Mouse (Mus musculus) midbrain, embryonic 12.5 days (tissue): ENCODE data around the gene Ermap. TPM values are rescaled to one million over a fixed set of nuclear protein-coding genes. Genes with fewer than 3 reads are reported as not detected.
A peak's percentile ranks its signal among the peaks of the same experiment; 100 is the strongest.

Source experiments
- ATAC-seq: fragments of 200-750 bp; cut with Nextera tagmentation; 2 replicates; pipeline ENCODE4 v1.8.0; 2017; ENCODE audit warnings: low read depth, moderate TSS enrichment, moderate library complexity; ENCODE audit not compliant: low FRiP score
- H3K27ac ChIP-seq: fragments of 300-500 bp; sonication (generic); replicated peaks from 2 replicates; pipeline ENCODE4 v1.5.1; 2016; ENCODE audit warnings: mild to moderate bottlenecking
- H3K27me3 ChIP-seq: fragments of 300-500 bp; sonication (generic); 2 replicates; pipeline ENCODE4 v1.6.1; 2016; ENCODE audit warnings: mild to moderate bottlenecking
- H3K36me3 ChIP-seq: fragments of 300-500 bp; sonication (generic); 2 replicates; pipeline ENCODE4 v1.6.1; 2016
- H3K4me1 ChIP-seq: fragments of 300-500 bp; sonication (generic); 2 replicates; pipeline ENCODE4 v1.6.1; 2016
- H3K4me2 ChIP-seq: fragments of 300-500 bp; sonication (generic); replicated peaks from 2 replicates; pipeline ENCODE4 v1.6.1; 2016; ENCODE audit warnings: mild to moderate bottlenecking, moderate library complexity
- H3K4me3 ChIP-seq: fragments of 300-500 bp; sonication (generic); 2 replicates; pipeline ENCODE4 v1.5.1; 2016; ENCODE audit warnings: mild to moderate bottlenecking
- H3K9ac ChIP-seq: fragments of 300-500 bp; sonication (generic); replicated peaks from 2 replicates; pipeline ENCODE4 v1.6.1; 2016; ENCODE audit warnings: mild to moderate bottlenecking, moderate library complexity
- H3K9me3 ChIP-seq: fragments of 300-500 bp; sonication (generic); 2 replicates; pipeline ENCODE4 v1.6.1; 2016; ENCODE audit warnings: mild to moderate bottlenecking
- WGBS: fragments of 180-500 bp; shearing (Covaris S2); methylation state at CpG from one replicate; pipeline ENCODE4 v1.1.7; 2016; 5-methylcytosine and 5-hydroxymethylcytosine counted together
- polyA plus RNA-seq: library from polyadenylated mRNA; unstranded; fragments of >200 nt; fragmentation: Nextera tagmentation; extraction: Ambion mirVana; gene quantifications from 2 replicates; pipeline ENCODE4 v1.2.1, GENCODE M21; 2016

Gene Ermap
- 5.7 and 6.4 TPM in 2 replicates for polyA plus RNA-seq

DNA sequence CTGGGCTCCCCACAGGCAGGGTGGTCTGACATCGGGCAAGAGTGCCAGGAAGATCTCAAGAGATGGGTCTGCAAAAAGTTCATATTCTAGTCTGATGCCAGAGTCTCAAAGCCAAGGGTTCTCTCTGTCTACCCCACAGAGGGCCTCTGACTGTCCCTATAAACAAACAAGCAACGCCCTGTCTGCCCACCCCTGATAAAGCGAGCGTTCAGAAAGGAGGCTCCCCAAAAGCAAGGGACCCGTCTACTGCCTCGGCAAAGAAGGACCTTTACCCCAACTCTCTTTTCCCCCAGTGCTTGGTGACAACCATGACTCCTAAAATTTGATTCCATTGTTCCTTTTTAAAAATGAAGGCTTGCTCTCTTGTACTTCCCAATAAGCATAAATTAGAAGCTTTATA, at the start of gene Ermap:
Ermap (minus strand) TSS at position 148 of the 400 bp plus-strand sequence.
- 0 out of 2 replicates have a peak within 1 kb of the TSS, but pooled peaks have one; percentile 25 for H3K27ac ChIP-seq
- no peak for ATAC-seq
- no peaks in the 10 kb centered on the region; the same call in 1 of the 2 replicates for H3K4me1 ChIP-seq
- H3K27me3 ChIP-seq = no peaks in the 10 kb centered on the region; the same call in 1 of the 2 replicates
- H3K4me3 ChIP-seq = no peak within 1 kb of the TSS
- no peak within 1 kb of the TSS for H3K9ac ChIP-seq
- 60% methylated on average over 6 of the region's 6 CpGs for WGBS
- H3K4me2 ChIP-seq = no peak within 1 kb of the TSS
- H3K36me3 ChIP-seq = no peaks in the 10 kb centered on the region
- H3K9me3 ChIP-seq = no peaks in the 10 kb centered on the region

DNA sequence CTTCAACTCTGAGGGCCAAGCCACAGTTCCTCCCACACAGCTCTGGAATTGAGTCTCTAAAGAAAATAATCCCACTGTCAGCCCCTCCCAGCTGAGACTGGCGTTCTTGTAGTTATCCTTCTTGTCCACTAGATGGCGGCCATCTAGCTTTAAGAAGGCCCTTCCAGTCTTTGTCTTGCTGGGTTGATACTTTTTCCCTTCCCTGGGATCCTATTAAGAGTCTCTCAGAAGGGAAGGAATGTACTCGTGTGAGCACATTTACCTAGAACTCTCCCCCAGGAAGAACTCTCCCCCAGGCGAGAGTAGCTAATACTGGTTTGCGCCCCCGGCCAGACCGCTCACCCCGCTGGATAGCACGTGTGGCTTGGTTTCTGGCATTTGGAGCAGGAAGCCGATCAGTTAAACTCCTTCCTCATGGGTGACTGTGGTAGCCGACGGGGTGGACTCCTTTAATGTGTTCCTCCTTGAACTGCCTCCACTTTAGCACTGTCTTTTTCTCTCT, 49.4 kb upstream of the Ermap start:
- peaks cover 29% of the 10 kb centered on the region for H3K36me3 ChIP-seq
- H3K9me3 ChIP-seq = no peaks in the 10 kb centered on the region
- H3K27me3 ChIP-seq = no peaks in the 10 kb centered on the region
- no peak overlapping the region for H3K4me3 ChIP-seq
- 0 out of 2 replicates have a peak, but pooled peaks cover 6% of the 10 kb centered on the region for H3K4me1 ChIP-seq
- H3K27ac ChIP-seq = peak overlapping the region; percentile 63
- peak; percentile 67 for ATAC-seq
- no peak overlapping the region for H3K4me2 ChIP-seq
- WGBS = 45% methylated on average over 12 of the region's 12 CpGs
- H3K9ac ChIP-seq = 0 out of 2 replicates have a peak overlapping the region, but pooled peaks have one; percentile 28

DNA sequence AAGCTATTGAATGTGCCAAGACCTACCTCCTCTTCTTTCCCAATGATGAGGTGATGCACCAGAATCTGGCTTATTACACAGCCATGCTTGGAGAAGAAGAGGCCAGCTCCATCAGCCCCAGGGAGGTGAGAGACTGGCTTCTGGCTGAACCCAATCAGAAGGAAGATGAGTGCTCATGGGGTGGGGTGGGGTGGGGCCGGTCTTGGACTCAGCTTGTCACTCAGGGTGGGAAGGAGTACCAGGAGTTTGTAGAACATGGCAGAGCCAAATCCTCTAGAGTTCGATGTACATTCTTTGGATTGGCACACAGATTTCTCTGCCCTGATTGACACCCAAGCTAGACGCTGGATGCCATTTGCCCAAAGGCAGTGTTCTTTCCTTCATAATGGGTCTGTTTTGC, 48.9 kb upstream of the Ermap start:
- no peak for ATAC-seq

DNA sequence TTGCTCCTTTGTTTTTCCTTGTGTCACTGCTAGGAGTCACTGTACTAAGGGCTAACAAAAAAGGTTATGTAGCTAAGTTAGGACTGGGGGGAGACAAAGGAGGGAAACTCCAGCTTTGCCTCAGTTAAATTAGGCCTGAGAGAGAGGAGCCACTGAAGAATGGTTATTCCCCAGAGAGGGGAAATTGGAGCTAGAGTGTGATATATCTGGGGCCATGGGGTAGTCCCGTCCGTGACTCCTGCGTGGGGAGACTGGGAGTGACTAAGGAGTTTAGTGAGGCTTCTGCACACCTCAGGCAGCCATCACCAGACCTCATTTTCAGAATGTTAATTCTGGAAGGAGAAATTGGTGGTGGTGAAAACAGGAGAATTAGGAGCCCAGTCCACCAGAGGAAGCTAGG, 44.5 kb upstream of the Ermap start:
- Histone ChIP-seq H3K4me2 (peak overlapping the region; percentile 87), H3K9ac (no peak overlapping the region), H3K9me3 (no peaks in the 10 kb centered on the region), H3K4me1 (peaks cover 17% of the 10 kb centered on the region), H3K4me3 (peak overlapping the region; percentile 81; the same call in 1 of the 2 replicates), H3K27ac (no peak overlapping the region), H3K36me3 (no peaks in the 10 kb centered on the region), H3K27me3 (no peaks in the 10 kb centered on the region)
- ATAC-seq = no peak
- 83% methylated on average over 3 of the region's 3 CpGs for WGBS

More for the DNA sequence above, 48.9 kb upstream of the Ermap start:
- no peak overlapping the region for H3K4me3 ChIP-seq
- 82% methylated on average over 3 of the region's 3 CpGs for WGBS
- H3K27me3 ChIP-seq = no peaks in the 10 kb centered on the region
- H3K4me1 ChIP-seq = 0 out of 2 replicates have a peak, but pooled peaks cover 10% of the 10 kb centered on the region
- peaks cover 24% of the 10 kb centered on the region for H3K36me3 ChIP-seq
- no peaks in the 10 kb centered on the region for H3K9me3 ChIP-seq
- H3K9ac ChIP-seq = no peak overlapping the region
- no peak overlapping the region for H3K27ac ChIP-seq
- no peak overlapping the region for H3K4me2 ChIP-seq

DNA sequence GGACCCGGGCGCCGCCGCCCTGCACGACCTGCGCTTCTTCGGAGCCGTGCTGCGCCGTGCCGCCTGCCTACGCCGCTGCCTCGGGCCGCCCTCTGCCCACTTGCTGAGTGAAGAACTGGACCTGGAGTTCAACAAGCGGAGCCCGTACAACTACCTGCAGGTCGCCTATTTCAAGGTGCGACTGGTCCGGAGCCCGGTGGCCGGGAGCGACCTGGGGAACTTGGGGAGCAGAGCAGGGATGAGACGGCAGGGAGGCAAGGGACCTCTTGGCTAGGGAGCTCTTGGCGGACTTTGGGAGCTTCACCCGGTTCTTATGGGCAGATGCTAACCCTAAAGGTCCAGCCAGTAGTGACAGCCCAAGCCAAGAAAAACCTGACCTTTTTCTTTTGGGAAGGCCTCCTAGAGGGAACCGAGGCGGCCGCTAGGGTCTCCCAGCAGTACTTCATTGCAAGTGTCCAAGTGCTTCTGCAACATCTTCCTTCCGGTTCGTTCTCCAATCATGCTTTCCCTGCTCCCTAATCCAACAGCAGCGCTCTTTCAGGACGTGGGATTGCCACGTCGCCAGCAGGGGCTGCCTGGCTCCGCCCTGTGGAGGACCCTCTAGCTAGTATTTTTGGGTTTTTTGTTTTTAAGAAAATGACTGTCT, 43.6 kb upstream of the Ermap start:
- peak; percentile 13; the same call in 1 of the 2 replicates for ATAC-seq
- Histone ChIP-seq H3K4me1 (peaks cover 16% of the 10 kb centered on the region), H3K9me3 (no peaks in the 10 kb centered on the region), H3K36me3 (peaks cover 2% of the 10 kb centered on the region), H3K9ac (peak overlapping the region; percentile 73), H3K4me3 (peak overlapping the region; percentile 81), H3K4me2 (peak overlapping the region; percentile 87), H3K27me3 (no peaks in the 10 kb centered on the region), H3K27ac (peak overlapping the region; percentile 21; the same call in 1 of the 2 replicates)
- under 1% methylated on average over 36 of the region's 36 CpGs for WGBS

DNA sequence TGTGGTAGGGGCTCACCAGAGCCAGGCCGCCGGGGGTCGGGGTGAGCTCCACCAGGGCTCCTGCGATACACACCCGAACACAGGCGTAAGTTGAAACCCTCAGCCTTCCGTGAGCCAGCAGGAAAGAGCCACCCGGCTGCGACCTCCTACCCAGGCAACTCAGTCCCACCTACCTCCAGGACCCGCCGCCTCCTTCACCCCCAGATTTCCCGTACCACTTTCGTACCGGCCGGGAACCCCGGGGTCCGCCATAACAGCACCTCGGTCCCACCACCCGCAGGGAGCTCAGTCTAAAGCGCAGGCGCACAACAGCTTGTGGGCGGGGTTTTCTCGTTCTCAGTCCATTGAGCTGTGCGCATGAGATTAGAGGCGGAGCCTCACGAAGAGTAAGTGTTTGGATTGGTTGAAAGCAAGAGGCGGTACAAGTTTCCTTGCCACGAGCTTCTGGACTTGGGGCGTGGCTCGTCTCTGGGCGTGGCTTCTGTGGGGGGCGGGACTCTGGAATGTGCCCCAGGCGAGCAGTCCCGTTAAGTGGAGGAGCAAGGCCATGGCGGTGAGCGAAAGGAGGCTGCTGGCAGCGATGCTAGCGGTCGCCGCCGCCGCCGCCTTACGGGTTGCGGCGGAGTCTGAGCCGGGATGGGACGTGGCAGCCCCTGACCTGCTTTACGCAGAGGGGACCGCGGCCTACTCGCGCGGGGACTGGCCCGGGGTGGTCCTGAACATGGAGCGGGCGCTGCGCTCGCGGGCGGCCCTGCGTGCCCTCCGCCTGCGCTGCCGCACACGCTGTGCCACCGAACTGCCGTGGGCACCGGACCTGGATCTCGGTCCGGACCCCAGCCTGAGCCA, 42.8 kb upstream of the Ermap start, which contains the start of the genes AU022252 and P3h1:
AU022252 (minus strand) TSS at position 303 of the 846 bp plus-strand sequence.
P3h1 (plus strand) TSS at position 506 of the 846 bp plus-strand sequence.
- Histone ChIP-seq H3K4me2 (peak within 1 kb of the TSS; percentile 87), H3K9ac (peak within 1 kb of the TSS; percentile 73), H3K4me3 (peak within 1 kb of the TSS; percentile 81), H3K9me3 (no peaks in the 10 kb centered on the region), H3K36me3 (peaks cover 9% of the 10 kb centered on the region), H3K27me3 (no peaks in the 10 kb centered on the region), H3K27ac (peak within 1 kb of the TSS; percentile 21; the same call in 1 of the 2 replicates), H3K4me1 (peaks cover 16% of the 10 kb centered on the region)
- WGBS = under 1% methylated on average over 71 of the region's 71 CpGs
- peak; percentile 95 for ATAC-seq

DNA sequence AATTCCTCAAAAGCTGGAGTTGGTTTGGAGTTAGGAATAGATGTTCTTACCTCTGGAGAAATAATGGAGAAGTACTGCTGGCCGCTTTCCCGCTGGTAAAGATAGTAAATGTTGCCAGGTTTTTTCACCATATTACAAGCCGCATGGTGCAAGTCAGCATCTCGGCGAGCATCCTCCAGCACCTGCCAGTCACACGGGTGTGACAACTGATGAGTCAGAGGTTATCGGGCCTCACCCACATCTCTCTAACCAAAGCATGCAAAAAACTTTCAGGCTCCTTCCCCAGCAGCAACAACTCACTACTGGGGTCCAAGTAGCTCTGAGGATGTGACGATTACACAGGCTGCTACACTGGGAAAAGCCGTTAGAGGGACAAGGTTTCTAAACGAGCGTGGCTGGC, 36.9 kb upstream of the Ermap start:
- H3K4me1 ChIP-seq = peaks cover 5% of the 10 kb centered on the region
- H3K4me3 ChIP-seq = no peak overlapping the region
- no peaks in the 10 kb centered on the region for H3K27me3 ChIP-seq
- H3K36me3 ChIP-seq = peaks cover 48% of the 10 kb centered on the region
- H3K9me3 ChIP-seq = no peaks in the 10 kb centered on the region
- ATAC-seq = no peak
- no peak overlapping the region for H3K4me2 ChIP-seq
- WGBS = 94% methylated on average over 11 of the region's 11 CpGs
- no peak overlapping the region for H3K27ac ChIP-seq
- H3K9ac ChIP-seq = no peak overlapping the region

DNA sequence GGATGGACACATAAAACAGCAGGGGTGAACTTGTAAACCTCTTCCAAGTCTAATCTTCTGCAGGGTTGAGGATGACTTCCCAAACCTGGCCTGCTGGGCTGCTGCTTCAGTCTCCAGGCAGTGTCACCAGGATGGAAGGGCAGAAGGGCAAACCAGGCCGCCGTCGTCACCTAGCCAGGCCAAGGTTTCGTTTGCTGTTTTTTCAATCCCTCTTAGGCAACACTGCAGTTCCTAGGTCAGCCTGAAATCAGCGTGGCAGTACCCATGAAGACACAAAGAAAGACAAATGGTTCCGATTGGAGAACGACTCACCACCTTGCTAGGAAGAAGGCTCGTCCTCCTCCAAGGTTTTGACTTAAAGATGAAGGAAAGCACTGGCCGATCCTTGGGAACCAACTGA, 35.9 kb upstream of the Ermap start:
- Histone ChIP-seq H3K4me1 (no peaks in the 10 kb centered on the region), H3K4me3 (no peak overlapping the region), H3K4me2 (no peak overlapping the region), H3K27ac (no peak overlapping the region), H3K36me3 (peaks cover 48% of the 10 kb centered on the region), H3K27me3 (no peaks in the 10 kb centered on the region), H3K9ac (no peak overlapping the region), H3K9me3 (no peaks in the 10 kb centered on the region)
- ATAC-seq = no peak
- 96% methylated on average over 9 of the region's 9 CpGs for WGBS

DNA sequence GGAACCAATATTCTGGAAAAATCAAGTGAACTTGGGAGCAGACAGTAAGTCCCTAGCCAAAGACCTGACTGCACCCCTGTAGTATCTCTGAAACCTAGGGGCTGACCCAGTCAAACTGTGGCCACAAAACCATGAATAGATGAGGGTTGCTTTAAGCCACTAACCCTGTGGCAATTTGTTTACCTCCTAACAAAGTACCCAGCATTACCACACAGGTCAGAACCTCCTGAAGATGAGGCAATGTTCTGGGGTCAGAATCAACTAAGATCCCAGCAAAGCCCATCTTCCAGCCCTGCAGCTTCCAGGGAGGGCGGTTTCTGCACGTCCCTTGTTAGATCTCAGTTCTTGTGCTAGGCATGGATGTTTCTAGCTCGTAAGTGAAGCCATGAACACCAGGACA, 34.7 kb upstream of the Ermap start:
- Histone ChIP-seq H3K9me3 (no peaks in the 10 kb centered on the region), H3K4me1 (no peaks in the 10 kb centered on the region), H3K9ac (no peak overlapping the region), H3K4me3 (no peak overlapping the region), H3K4me2 (no peak overlapping the region), H3K27me3 (no peaks in the 10 kb centered on the region), H3K27ac (no peak overlapping the region), H3K36me3 (peaks cover 48% of the 10 kb centered on the region)
- ATAC-seq = no peak
- WGBS = 94% methylated on average over 3 of the region's 3 CpGs

DNA sequence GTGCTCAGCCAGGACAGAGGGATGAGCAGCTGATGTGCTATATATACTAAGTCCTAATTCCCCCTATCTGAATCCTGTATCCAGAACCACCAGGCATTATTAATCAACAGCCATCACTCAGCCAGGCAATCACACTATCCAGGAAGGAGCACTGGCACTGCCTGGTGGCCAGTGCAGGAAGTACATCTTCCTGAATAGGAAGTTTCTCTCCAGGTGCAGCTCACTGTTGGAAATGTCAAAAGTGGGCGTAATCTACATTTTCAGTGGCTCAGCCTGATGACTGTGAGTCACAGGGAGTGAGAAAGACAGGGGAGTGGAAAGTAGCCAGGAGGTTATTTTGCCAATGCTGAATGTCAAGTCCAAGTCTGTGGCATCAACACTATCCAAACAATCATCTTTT, 33.9 kb upstream of the Ermap start:
- peak; percentile 38; the same call in 1 of the 2 replicates for ATAC-seq
- 68% methylated on average over 1 of the region's 1 CpGs for WGBS
- Histone ChIP-seq H3K36me3 (peaks cover 48% of the 10 kb centered on the region), H3K4me3 (no peak overlapping the region), H3K27ac (no peak overlapping the region), H3K4me1 (no peaks in the 10 kb centered on the region), H3K9me3 (no peaks in the 10 kb centered on the region), H3K4me2 (no peak overlapping the region), H3K9ac (no peak overlapping the region), H3K27me3 (no peaks in the 10 kb centered on the region)

DNA sequence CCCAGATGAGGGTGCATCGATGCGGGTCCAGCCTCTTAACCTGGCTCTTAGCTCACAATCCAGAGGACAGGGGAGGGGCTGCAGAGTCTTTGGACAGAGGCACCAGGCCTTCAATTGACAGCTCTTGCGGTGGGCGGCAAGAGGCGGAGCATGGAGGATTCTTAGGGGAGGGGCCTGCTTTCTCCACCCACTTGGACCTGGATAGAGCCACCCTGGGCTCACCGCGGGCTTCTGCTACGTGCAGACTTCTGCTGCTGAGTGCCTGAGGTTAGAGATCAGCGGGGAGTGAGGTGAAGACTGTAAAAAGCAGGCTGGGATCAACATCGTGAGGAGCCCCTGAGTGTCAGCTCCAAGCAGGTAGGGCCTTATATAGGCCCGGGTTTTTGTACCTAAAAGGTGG, 28.4 kb upstream of the Ermap start, which contains the start of gene Tmem269:
Tmem269 (minus strand) TSS at position 49 of the 400 bp plus-strand sequence.
- Histone ChIP-seq H3K4me2 (no peak within 1 kb of the TSS), H3K9ac (no peak within 1 kb of the TSS), H3K36me3 (0 out of 2 replicates have a peak, but pooled peaks cover 5% of the 10 kb centered on the region), H3K9me3 (no peaks in the 10 kb centered on the region), H3K27me3 (no peaks in the 10 kb centered on the region), H3K4me3 (no peak within 1 kb of the TSS), H3K27ac (no peak within 1 kb of the TSS), H3K4me1 (peaks cover 6% of the 10 kb centered on the region; the same call in 1 of the 2 replicates)
- ATAC-seq = no peak
- 11% methylated on average over 11 of the region's 11 CpGs for WGBS
